Mouse (Mus musculus) neural tube, embryonic 13.5 days (tissue): Measurements from ENCODE around the gene Pafah1b3. TPM values are rescaled to one million over a fixed set of nuclear protein-coding genes. Genes with fewer than 3 reads are reported as not detected.

Experiments used
- ATAC-seq: fragments of 200-750 bp; cut with Nextera tagmentation; 2 replicates; pipeline ENCODE4 v1.8.0; 2017; ENCODE audit warnings: low read depth, mild to moderate bottlenecking, moderate TSS enrichment, moderate library complexity
- H3K27ac ChIP-seq: fragments of 300-500 bp; sonication (generic); replicated peaks from 2 replicates; pipeline ENCODE4 v1.5.1; 2015; ENCODE audit warnings: moderate library complexity, mild to moderate bottlenecking, inconsistent platforms
- H3K27me3 ChIP-seq: fragments of 300-500 bp; sonication (generic); 2 replicates; pipeline ENCODE4 v1.6.1; 2015; ENCODE audit warnings: mild to moderate bottlenecking, inconsistent platforms
- H3K36me3 ChIP-seq: fragments of 300-500 bp; sonication (generic); 2 replicates; pipeline ENCODE4 v1.6.1; 2015; ENCODE audit warnings: mild to moderate bottlenecking, inconsistent platforms
- H3K4me1 ChIP-seq: fragments of 300-500 bp; sonication (generic); replicated peaks from 2 replicates; pipeline ENCODE4 v1.6.1; 2015; ENCODE audit warnings: inconsistent platforms
- H3K4me2 ChIP-seq: fragments of 300-500 bp; sonication (generic); 2 replicates; pipeline ENCODE4 v1.6.1; 2015; ENCODE audit warnings: inconsistent platforms, mild to moderate bottlenecking, moderate library complexity
- H3K4me3 ChIP-seq: fragments of 300-500 bp; sonication (generic); 2 replicates; pipeline ENCODE4 v1.5.1; 2015; ENCODE audit warnings: mild to moderate bottlenecking, inconsistent platforms
- H3K9ac ChIP-seq: fragments of 300-500 bp; sonication (generic); 2 replicates; pipeline ENCODE4 v1.6.1; 2015; ENCODE audit warnings: moderate library complexity, mild to moderate bottlenecking, inconsistent platforms
- H3K9me3 ChIP-seq: fragments of 300-500 bp; sonication (generic); 2 replicates; pipeline ENCODE4 v1.6.1; 2016; ENCODE audit warnings: inconsistent platforms
- WGBS: fragments of 180-500 bp; shearing (Covaris S2); methylation state at CpG from one replicate; pipeline ENCODE4 v1.1.7; 2015; 5-methylcytosine and 5-hydroxymethylcytosine counted together
- polyA plus RNA-seq: library from polyadenylated mRNA; unstranded; fragments of >200 nt; fragmentation: Nextera tagmentation; extraction: Ambion mirVana; gene quantifications from 2 replicates; pipeline ENCODE4 v1.2.1, GENCODE M21; 2015

Gene Pafah1b3
- polyA plus RNA-seq, 1 experiment from 2014 or later = 535 TPM

DNA sequence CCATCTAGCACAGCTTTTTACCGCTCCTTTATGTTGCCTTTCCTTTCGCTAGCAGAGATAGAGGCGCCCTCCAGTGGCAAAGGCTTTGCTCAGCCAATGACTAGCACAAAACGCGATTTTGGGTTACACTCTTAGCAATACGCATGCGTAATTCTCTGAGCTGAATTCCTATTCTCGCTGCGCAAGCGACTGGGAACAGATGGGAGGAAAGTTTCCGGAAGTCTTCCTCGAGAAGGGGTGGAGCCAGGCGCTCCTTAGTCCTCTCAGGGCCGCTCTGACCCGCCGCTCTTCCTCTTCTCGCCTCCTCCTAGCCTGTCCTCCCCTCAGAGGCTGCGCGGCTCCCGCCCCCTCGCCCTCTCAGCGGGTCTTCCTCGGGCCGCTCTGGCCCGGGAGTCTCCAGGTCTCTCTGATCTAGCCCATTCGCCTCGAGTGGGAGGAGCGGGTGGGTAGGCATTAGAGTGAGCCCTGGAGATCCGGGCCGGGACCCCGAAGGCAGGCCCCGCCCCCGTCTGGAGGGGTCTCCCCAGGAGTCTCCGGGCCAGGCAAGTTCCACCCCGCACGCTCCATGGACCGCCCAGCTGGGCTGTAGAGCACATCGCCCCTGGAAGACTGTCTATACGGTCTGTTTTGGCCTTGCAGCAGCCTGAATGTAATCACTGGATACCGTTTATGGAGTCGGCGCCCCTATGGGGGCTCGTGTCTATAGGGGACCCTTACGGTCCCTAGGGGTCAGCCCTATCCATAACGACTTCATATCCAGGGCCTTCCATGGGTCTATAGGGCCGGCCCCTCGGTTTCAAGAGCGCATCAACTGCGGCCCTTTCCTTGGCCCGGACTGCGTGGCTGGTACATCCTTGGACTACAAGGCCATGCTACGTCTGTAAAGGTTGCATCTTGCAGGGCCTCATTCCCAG, 19.0 kb upstream of the Pafah1b3 start, which contains the start of gene Megf8:
Megf8 (plus strand) TSS at position 633 of the 914 bp plus-strand sequence.
- peaks cover 37% of the 10 kb centered on the region for H3K27me3 ChIP-seq
- peak within 1 kb of the TSS; percentile 74 for H3K4me3 ChIP-seq
- peak; percentile 99 for ATAC-seq
- no peaks in the 10 kb centered on the region for H3K9me3 ChIP-seq
- H3K9ac ChIP-seq = peak within 1 kb of the TSS; percentile 88
- WGBS = under 1% methylated on average over 52 of the region's 52 CpGs
- peaks cover 4% of the 10 kb centered on the region; the same call in 1 of the 2 replicates for H3K36me3 ChIP-seq
- H3K4me2 ChIP-seq = peak within 1 kb of the TSS; percentile 93
- H3K4me1 ChIP-seq = peaks cover 49% of the 10 kb centered on the region
- peak within 1 kb of the TSS; percentile 93 for H3K27ac ChIP-seq

DNA sequence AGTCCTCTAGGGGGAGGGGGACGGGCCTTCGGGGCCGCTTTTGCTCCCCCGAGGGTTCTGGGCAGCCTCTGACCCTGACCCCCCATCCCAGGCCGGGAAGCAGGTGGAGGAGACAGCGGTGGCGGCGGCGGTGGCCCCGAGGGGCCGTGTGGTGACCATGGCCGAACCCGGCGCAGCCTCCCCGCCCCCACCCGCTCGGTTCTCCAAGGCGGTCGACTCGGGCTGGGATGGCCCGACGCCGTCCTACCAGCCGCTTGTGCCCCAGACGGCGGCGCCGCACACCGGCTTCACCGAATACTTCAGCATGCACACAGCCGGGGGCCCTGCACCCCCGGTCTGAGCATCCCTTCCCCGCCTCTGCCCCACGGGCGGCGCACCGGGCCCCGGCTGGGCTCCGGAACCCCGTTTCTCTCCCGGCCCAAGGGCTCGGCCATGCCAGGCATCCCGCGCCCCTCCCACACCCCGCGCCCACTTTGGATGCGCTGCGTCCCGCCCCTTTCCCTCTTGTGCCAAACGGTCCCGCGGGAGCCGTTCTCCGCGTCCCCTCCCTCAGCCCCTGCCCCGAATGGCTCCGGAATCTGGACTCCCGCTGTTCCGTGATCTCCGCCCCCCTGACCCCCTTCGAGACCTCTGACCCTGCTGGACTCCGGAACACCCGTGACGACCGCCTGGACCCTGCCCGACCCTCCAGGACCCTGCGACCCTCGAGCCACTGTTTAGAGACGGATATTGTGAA, 17.7 kb upstream of the Pafah1b3 start:
- ATAC-seq = no peak
- H3K9me3 ChIP-seq = no peaks in the 10 kb centered on the region
- peaks cover 41% of the 10 kb centered on the region for H3K4me1 ChIP-seq
- H3K4me3 ChIP-seq = peak overlapping the region; percentile 36
- H3K27me3 ChIP-seq = peaks cover 48% of the 10 kb centered on the region
- under 1% methylated on average over 69 of the region's 69 CpGs for WGBS
- peak overlapping the region; percentile 56 for H3K27ac ChIP-seq
- peaks cover 4% of the 10 kb centered on the region; the same call in 1 of the 2 replicates for H3K36me3 ChIP-seq
- H3K4me2 ChIP-seq = peak overlapping the region; percentile 93
- H3K9ac ChIP-seq = peak overlapping the region; percentile 65

DNA sequence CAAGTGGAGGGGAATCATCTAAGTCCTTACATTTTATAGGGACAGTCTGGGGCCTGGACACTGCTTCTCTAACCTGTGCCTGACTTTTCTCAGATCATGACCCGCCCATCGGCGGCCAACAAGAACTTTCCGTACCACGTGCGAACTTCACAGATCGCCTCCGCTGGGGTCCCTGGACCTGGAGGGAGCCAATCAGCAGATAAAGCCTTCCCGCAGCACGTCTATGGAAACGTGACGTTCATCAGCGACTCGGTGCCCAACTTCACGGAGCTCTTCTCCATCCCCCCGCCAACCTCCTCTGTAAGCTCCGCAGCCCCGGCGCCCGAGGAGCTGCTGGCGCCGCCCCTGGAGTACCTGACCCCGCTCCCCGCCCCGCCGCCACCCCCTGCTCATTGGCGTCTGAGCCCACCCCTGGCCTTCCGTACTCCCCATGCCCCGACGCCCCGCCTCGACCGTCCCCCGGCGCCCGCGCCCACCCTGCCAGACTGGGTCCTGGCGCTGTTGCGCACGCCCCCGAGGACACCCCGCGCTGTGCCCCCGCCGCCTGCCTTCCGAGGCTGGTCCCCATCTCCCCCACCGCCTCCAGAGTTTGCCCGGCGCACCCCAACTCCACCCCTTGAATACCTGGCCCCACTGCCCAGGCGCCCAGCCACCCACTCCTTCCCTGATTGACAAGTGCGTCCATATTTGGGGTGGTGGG, 17.0 kb upstream of the Pafah1b3 start:
- Histone ChIP-seq H3K27me3 (peaks cover 48% of the 10 kb centered on the region), H3K27ac (no peak overlapping the region), H3K36me3 (peaks cover 4% of the 10 kb centered on the region; the same call in 1 of the 2 replicates), H3K9ac (peak overlapping the region; percentile 65), H3K4me2 (peak overlapping the region; percentile 93), H3K4me1 (peaks cover 41% of the 10 kb centered on the region), H3K9me3 (no peaks in the 10 kb centered on the region), H3K4me3 (peak overlapping the region; percentile 36)
- WGBS = 4% methylated on average over 47 of the region's 51 CpGs
- no peak for ATAC-seq

- Histone ChIP-seq H3K27me3 (peaks cover 53% of the 10 kb centered on the region), H3K4me2 (no peak overlapping the region), H3K36me3 (peaks cover 9% of the 10 kb centered on the region; the same call in 1 of the 2 replicates), H3K27ac (no peak overlapping the region), H3K9me3 (no peaks in the 10 kb centered on the region), H3K4me3 (no peak overlapping the region), H3K4me1 (peaks cover 32% of the 10 kb centered on the region), H3K9ac (no peak overlapping the region)
- 56% methylated on average over 7 of the region's 7 CpGs for WGBS
- ATAC-seq = no peak
These were observed 15.5 kb upstream of the Pafah1b3 start for GRCm38 (mm10) chr7:25313325-25313724.

GRCm38 (mm10) chr7:25311193-25311592, 13.4 kb upstream of the Pafah1b3 start:
- WGBS = 80% methylated on average over 11 of the region's 11 CpGs
- ATAC-seq = no peak

DNA sequence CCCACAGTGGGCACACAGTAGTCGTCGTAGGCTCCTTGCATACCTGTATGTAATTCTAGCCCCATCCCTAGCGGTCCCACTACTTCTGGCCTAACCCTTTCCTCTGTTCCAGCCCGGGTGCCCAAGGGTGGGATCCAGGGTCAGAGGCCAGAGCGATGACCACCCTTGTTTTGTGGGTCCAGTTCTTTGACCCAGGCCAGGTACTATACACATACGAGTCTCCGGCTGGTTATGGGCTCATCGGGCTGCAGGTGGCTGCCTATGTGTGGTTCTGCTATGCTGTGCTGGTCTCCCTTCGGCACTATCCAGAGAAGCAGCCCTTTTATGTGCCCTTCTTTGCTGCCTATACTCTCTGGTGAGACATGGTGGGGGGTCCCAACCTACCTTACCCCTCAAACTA, 11.6 kb upstream of the Pafah1b3 start:
- Histone ChIP-seq H3K4me3 (no peak overlapping the region), H3K9me3 (no peaks in the 10 kb centered on the region), H3K9ac (no peak overlapping the region), H3K4me2 (no peak overlapping the region), H3K36me3 (peaks cover 9% of the 10 kb centered on the region; the same call in 1 of the 2 replicates), H3K27ac (no peak overlapping the region), H3K27me3 (peaks cover 57% of the 10 kb centered on the region), H3K4me1 (peaks cover 23% of the 10 kb centered on the region)
- 94% methylated on average over 9 of the region's 9 CpGs for WGBS
- ATAC-seq = no peak

More at GRCm38 (mm10) chr7:25311193-25311592, 13.4 kb upstream of the Pafah1b3 start:
- no peak overlapping the region for H3K27ac ChIP-seq
- peaks cover 68% of the 10 kb centered on the region for H3K27me3 ChIP-seq
- H3K9me3 ChIP-seq = no peaks in the 10 kb centered on the region
- no peak overlapping the region for H3K4me3 ChIP-seq
- no peak overlapping the region for H3K4me2 ChIP-seq
- peaks cover 9% of the 10 kb centered on the region; the same call in 1 of the 2 replicates for H3K36me3 ChIP-seq
- no peak overlapping the region for H3K9ac ChIP-seq
- H3K4me1 ChIP-seq = peaks cover 31% of the 10 kb centered on the region

- Histone ChIP-seq H3K4me2 (no peak overlapping the region), H3K4me3 (no peak overlapping the region), H3K27me3 (peaks cover 51% of the 10 kb centered on the region), H3K9ac (no peak overlapping the region), H3K36me3 (peaks cover 9% of the 10 kb centered on the region; the same call in 1 of the 2 replicates), H3K27ac (no peak overlapping the region), H3K4me1 (peaks cover 22% of the 10 kb centered on the region), H3K9me3 (no peaks in the 10 kb centered on the region)
- ATAC-seq = no peak
- 68% methylated on average over 17 of the region's 17 CpGs for WGBS
These were observed 11.0 kb upstream of the Pafah1b3 start for GRCm38 (mm10) chr7:25308702-25309318.

GRCm38 (mm10) chr7:25306614-25306996, 8.8 kb upstream of the Pafah1b3 start:
- H3K27me3 ChIP-seq = peaks cover 32% of the 10 kb centered on the region
- ATAC-seq = no peak; the same call in 1 of the 2 replicates
- WGBS = 35% methylated on average over 2 of the region's 2 CpGs
- peak overlapping the region; percentile 89 for H3K9ac ChIP-seq
- peaks cover 5% of the 10 kb centered on the region; the same call in 1 of the 2 replicates for H3K36me3 ChIP-seq
- H3K9me3 ChIP-seq = no peaks in the 10 kb centered on the region
- peak overlapping the region; percentile 84 for H3K4me2 ChIP-seq
- peak overlapping the region; percentile 90 for H3K27ac ChIP-seq
- H3K4me3 ChIP-seq = peak overlapping the region; percentile 70
- H3K4me1 ChIP-seq = peaks cover 22% of the 10 kb centered on the region

DNA sequence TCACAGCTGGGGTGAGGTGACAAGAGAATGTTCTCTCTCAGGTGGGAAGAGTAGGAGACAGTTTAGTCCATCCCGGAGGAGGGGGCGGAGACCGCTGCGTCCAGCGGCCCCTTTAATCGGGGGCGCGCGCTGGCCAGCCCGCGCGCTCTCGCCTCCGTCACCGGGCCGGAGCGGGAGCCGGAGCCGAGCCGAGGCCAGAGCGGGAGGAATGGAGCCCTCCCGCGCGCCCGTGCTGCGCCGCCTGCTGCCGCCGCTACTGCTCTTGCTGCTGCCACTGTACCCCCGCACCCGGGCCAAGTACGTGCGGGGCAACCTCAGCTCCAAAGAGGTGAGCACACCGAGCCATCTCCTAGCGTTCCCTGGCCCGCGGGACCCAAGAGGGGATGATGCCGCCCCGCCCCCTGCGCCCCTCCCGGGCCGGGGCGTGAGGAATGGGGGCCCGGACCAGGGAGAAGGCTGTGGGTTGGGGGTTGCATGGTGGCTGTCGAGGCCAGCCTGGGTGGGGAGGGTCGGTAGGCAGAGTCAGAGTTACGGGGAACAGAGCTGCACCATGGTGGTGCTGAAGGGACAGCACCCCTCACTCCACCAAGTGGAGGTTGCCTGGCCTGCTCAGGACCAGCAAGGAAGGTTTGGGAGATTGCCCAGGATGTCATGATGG, 8.3 kb upstream of the Pafah1b3 start, which contains the start of gene Tmem145:
Tmem145 (plus strand) TSS at position 151 of the 658 bp plus-strand sequence.
- peak within 1 kb of the TSS; percentile 84 for H3K4me2 ChIP-seq
- H3K4me1 ChIP-seq = peaks cover 22% of the 10 kb centered on the region
- H3K4me3 ChIP-seq = peak within 1 kb of the TSS; percentile 70
- H3K36me3 ChIP-seq = peaks cover 5% of the 10 kb centered on the region; the same call in 1 of the 2 replicates
- no peaks in the 10 kb centered on the region for H3K9me3 ChIP-seq
- peaks cover 27% of the 10 kb centered on the region for H3K27me3 ChIP-seq
- peak; percentile 85 for ATAC-seq
- peak within 1 kb of the TSS; percentile 90 for H3K27ac ChIP-seq
- H3K9ac ChIP-seq = peak within 1 kb of the TSS; percentile 89
- WGBS = 0% methylated on average over 44 of the region's 47 CpGs

DNA sequence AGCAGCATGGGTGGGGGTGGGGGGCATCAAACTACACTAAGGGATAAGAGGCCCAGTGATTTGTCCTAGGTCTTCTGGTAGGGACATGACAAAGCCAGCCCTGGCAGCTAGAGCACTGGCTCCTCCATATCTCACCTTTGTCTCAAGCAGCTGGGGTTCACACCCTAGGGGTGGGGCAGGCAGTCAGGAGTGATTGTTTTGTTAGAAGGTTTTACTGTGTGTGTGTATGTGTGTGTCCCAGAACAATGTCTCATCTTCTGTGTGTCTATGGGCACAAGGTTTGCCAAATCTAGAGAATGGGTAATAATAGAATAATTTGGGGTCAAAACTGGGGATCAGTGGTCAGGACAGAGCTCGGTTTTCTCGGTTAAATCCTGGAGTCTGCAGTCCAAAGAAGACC, 7.7 kb upstream of the Pafah1b3 start:
- 0% methylated on average over 2 of the region's 2 CpGs for WGBS
- peak overlapping the region; percentile 70 for H3K4me3 ChIP-seq
- peaks cover 5% of the 10 kb centered on the region; the same call in 1 of the 2 replicates for H3K36me3 ChIP-seq
- peak overlapping the region; percentile 84 for H3K4me2 ChIP-seq
- H3K9ac ChIP-seq = peak overlapping the region; percentile 89
- peak; percentile 44; the same call in 1 of the 2 replicates for ATAC-seq
- peak overlapping the region; percentile 90 for H3K27ac ChIP-seq
- H3K4me1 ChIP-seq = peaks cover 22% of the 10 kb centered on the region
- no peaks in the 10 kb centered on the region for H3K9me3 ChIP-seq
- peaks cover 24% of the 10 kb centered on the region for H3K27me3 ChIP-seq

- Histone ChIP-seq H3K36me3 (peaks cover 1% of the 10 kb centered on the region; the same call in 1 of the 2 replicates), H3K27ac (no peak overlapping the region), H3K4me1 (peaks cover 23% of the 10 kb centered on the region), H3K9ac (no peak overlapping the region), H3K9me3 (no peaks in the 10 kb centered on the region), H3K27me3 (peaks cover 21% of the 10 kb centered on the region), H3K4me2 (no peak overlapping the region), H3K4me3 (no peak overlapping the region)
- WGBS = 79% methylated on average over 3 of the region's 3 CpGs
- ATAC-seq = no peak
These were observed 5.9 kb upstream of the Pafah1b3 start for GRCm38 (mm10) chr7:25303685-25304006.
